Mouse (Mus musculus) CH12.LX (cell line): Measurements from ENCODE around the gene Fgfr2. TPM values are rescaled to one million over a fixed set of nuclear protein-coding genes. Genes with fewer than 3 reads are reported as not detected.

Experiments
- DNase-seq: peaks from one replicate; pipeline ENCODE4 v3.0.0-alpha.2; 2013; ENCODE audit errors: extremely low read depth
- H3K27ac ChIP-seq: 2 replicates; pipeline ENCODE4 v1.5.1; 2012; ENCODE audit warnings: low read depth, mild to moderate bottlenecking, control low read depth, moderate library complexity; ENCODE audit not compliant: insufficient read depth
- H3K27me3 ChIP-seq: replicated peaks from 2 replicates; pipeline ENCODE3; 2012; ENCODE audit warnings: inconsistent platforms
- H3K36me3 ChIP-seq, 2 experiments: replicated peaks in 1 of 2; 2 replicates each; pipeline versions ENCODE3 to v1.6.1; 2012; ENCODE audit warnings: inconsistent platforms in 1 of 2, low read length in 1 of 2, mild to moderate bottlenecking in 1 of 2, mixed read lengths in 1 of 2, moderate library complexity in 1 of 2; ENCODE audit not compliant: control insufficient read depth in 1 of 2, insufficient read depth in 1 of 2
- H3K4me1 ChIP-seq, 2 experiments: 2 replicates each; pipeline ENCODE4 v1.6.1; 2012; ENCODE audit warnings: inconsistent platforms in 1 of 2, moderate library complexity in 1 of 2; ENCODE audit not compliant: insufficient read depth in 2 of 2, control insufficient read depth in 1 of 2
- H3K4me2 ChIP-seq: 2 replicates; pipeline ENCODE4 v1.6.1; 2012; ENCODE audit warnings: low read depth, mild to moderate bottlenecking, control low read depth; ENCODE audit not compliant: poor library complexity, insufficient read depth, severe bottlenecking
- H3K4me3 ChIP-seq, 3 experiments: fragments of 150-350 bp in 1 of 3; sonication (generic) in 1 of 3; replicated peaks in 1 of 3; 2 replicates each; pipeline versions ENCODE3 to v1.5.1; 2011 to 2012; ENCODE audit warnings: low read depth in 2 of 3, low read length in 2 of 3, mild to moderate bottlenecking in 2 of 3, moderate library complexity in 2 of 3, control low read depth in 1 of 3, improper control_type of control experiment in 1 of 3, inconsistent platforms in 1 of 3, mixed read lengths in 1 of 3; ENCODE audit not compliant: poor library complexity in 1 of 3
- H3K79me2 ChIP-seq: replicated peaks from 2 replicates; pipeline ENCODE4 v1.6.1; 2012; ENCODE audit warnings: mild to moderate bottlenecking, moderate library complexity; ENCODE audit not compliant: control insufficient read depth, poor library complexity, insufficient read depth, severe bottlenecking; ENCODE audit errors: extremely low read depth
- H3K9ac ChIP-seq: 2 replicates; pipeline ENCODE4 v1.6.1; 2012; ENCODE audit warnings: low read depth, mild to moderate bottlenecking, control low read depth, moderate library complexity; ENCODE audit not compliant: insufficient read depth
- H3K9me3 ChIP-seq: replicated peaks from 2 replicates; pipeline ENCODE3; 2012; ENCODE audit warnings: low read length, inconsistent platforms, mixed read lengths
- CHD1 ChIP-seq: IDR thresholded peaks from 2 replicates; pipeline ENCODE4 v1.6.1; 2012; ENCODE audit warnings: low read depth, low read length, improper control_type of control experiment, inconsistent platforms
- CTCF ChIP-seq, 2 experiments: IDR thresholded peaks in 1 of 2; conservative IDR thresholded peaks in 1 of 2; 2 replicates each; pipeline ENCODE4 v1.5.1; 2011 to 2012; ENCODE audit warnings: low read depth in 2 of 2, low read length in 2 of 2, improper control_type of control experiment in 1 of 2, inconsistent platforms in 1 of 2, mild to moderate bottlenecking in 1 of 2, moderate library complexity in 1 of 2
- E2F4 ChIP-seq: IDR thresholded peaks from 2 replicates; pipeline ENCODE4 v1.6.1; 2011; ENCODE audit warnings: low read depth, low read length, improper control_type of control experiment; ENCODE audit not compliant: insufficient replicate concordance
- ELF1 ChIP-seq: IDR thresholded peaks from 2 replicates; pipeline ENCODE4 v1.6.1; 2014; ENCODE audit warnings: low read depth, mild to moderate bottlenecking, inconsistent platforms, low read length, improper control_type of control experiment
- HCFC1 ChIP-seq: IDR thresholded peaks from 2 replicates; pipeline ENCODE4 v1.6.1; 2012; ENCODE audit warnings: low read depth, mild to moderate bottlenecking, inconsistent platforms, low read length, improper control_type of control experiment
- IRF4 ChIP-seq: IDR thresholded peaks from 2 replicates; pipeline ENCODE4 v1.6.1; 2014; ENCODE audit warnings: low read depth, mild to moderate bottlenecking, inconsistent platforms, low read length, improper control_type of control experiment
- JUND ChIP-seq: conservative IDR thresholded peaks from 2 replicates; pipeline ENCODE4 v1.6.1; 2011; ENCODE audit warnings: low read depth, low read length, improper control_type of control experiment
- KAT2A ChIP-seq: IDR thresholded peaks from 2 replicates; pipeline ENCODE4 v1.6.1; 2012; ENCODE audit warnings: low read length, improper control_type of control experiment, inconsistent platforms; ENCODE audit not compliant: insufficient replicate concordance
- MAFK ChIP-seq: IDR thresholded peaks from 2 replicates; pipeline ENCODE4 v1.6.1; 2011; ENCODE audit warnings: low read length, improper control_type of control experiment; ENCODE audit not compliant: insufficient replicate concordance
- MAZ ChIP-seq: IDR thresholded peaks from 2 replicates; pipeline ENCODE4 v1.6.1; 2012; ENCODE audit warnings: low read depth, mild to moderate bottlenecking, inconsistent platforms, low read length, improper control_type of control experiment, moderate library complexity
- MEF2A ChIP-seq: IDR thresholded peaks from 2 replicates; pipeline ENCODE4 v1.6.1; 2014; ENCODE audit warnings: low read depth, mild to moderate bottlenecking, inconsistent platforms, low read length, improper control_type of control experiment, borderline replicate concordance
- MXI1 ChIP-seq: IDR thresholded peaks from 2 replicates; pipeline ENCODE4 v1.6.1; 2011; ENCODE audit warnings: mild to moderate bottlenecking, low read depth, low read length, improper control_type of control experiment
- NRF1 ChIP-seq: IDR thresholded peaks from 2 replicates; pipeline ENCODE4 v1.6.1; 2014; ENCODE audit warnings: low read depth, mild to moderate bottlenecking, inconsistent platforms, low read length, improper control_type of control experiment, moderate library complexity
- PAX5 ChIP-seq: IDR thresholded peaks from 2 replicates; pipeline ENCODE4 v1.6.1; 2012; ENCODE audit warnings: low read length, inconsistent platforms, mixed read lengths
- POLR2A ChIP-seq: IDR thresholded peaks from 2 replicates; pipeline ENCODE4 v1.6.1; 2011; ENCODE audit warnings: low read depth, mild to moderate bottlenecking, improper control_type of control experiment, low read length
- SIN3A ChIP-seq: IDR thresholded peaks from 2 replicates; pipeline ENCODE4 v1.6.1; 2012; ENCODE audit warnings: low read length, improper control_type of control experiment, inconsistent platforms
- SMC3 ChIP-seq: IDR thresholded peaks from 2 replicates; pipeline ENCODE4 v1.6.1; 2011; ENCODE audit warnings: low read depth, low read length, improper control_type of control experiment
- TBP ChIP-seq: conservative IDR thresholded peaks from 2 replicates; pipeline ENCODE4 v1.6.1; 2011; ENCODE audit warnings: low read depth, low read length, improper control_type of control experiment
- TCF12 ChIP-seq: IDR thresholded peaks from 2 replicates; pipeline ENCODE4 v1.6.1; 2014; ENCODE audit warnings: low read depth, mild to moderate bottlenecking, inconsistent platforms, low read length, improper control_type of control experiment
- UBTF ChIP-seq: IDR thresholded peaks from 2 replicates; pipeline ENCODE4 v1.6.1; 2012; ENCODE audit warnings: low read depth, mild to moderate bottlenecking, inconsistent platforms, low read length, improper control_type of control experiment, moderate library complexity
- USF1 ChIP-seq: IDR thresholded peaks from 2 replicates; pipeline ENCODE4 v1.6.1; 2014; ENCODE audit warnings: low read depth, mild to moderate bottlenecking, inconsistent platforms, low read length, improper control_type of control experiment
- USF2 ChIP-seq: conservative IDR thresholded peaks from 2 replicates; pipeline ENCODE4 v1.6.1; 2011; ENCODE audit warnings: low read depth, low read length, improper control_type of control experiment
- ZC3H11A ChIP-seq: IDR thresholded peaks from 2 replicates; pipeline ENCODE4 v1.6.1; 2012; ENCODE audit warnings: low read depth, mild to moderate bottlenecking, inconsistent platforms, low read length, improper control_type of control experiment
- ZKSCAN1 ChIP-seq: IDR thresholded peaks from 2 replicates; pipeline ENCODE4 v1.6.1; 2012; ENCODE audit warnings: low read depth, inconsistent platforms, low read length, improper control_type of control experiment, borderline replicate concordance
- ZNF384 ChIP-seq: IDR thresholded peaks from 2 replicates; pipeline ENCODE4 v1.6.1; 2012; ENCODE audit warnings: low read depth, low read length, improper control_type of control experiment, inconsistent platforms
- dilution Hi-C: fragments of 300-500 bp; cut with MboI; formaldehyde crosslinking; loops from 2 replicates; pipeline ENCODE4 v1.14.3; 2020; ENCODE audit warnings: low sequenced_read_pairs; ENCODE audit not compliant: extremely low pct_unique_long_range_greater_than_20kb, extremely low pct_ligation_motif_present
- in situ Hi-C: fragments of 300-500 bp; cut with MboI; formaldehyde crosslinking; loops from 3 replicates; pipeline ENCODE4 v1.14.3; 2019; ENCODE audit warnings: low sequenced_read_pairs, low pct_ligation_motif_present, low pct_unique_long_range_greater_than_20kb, mixed read lengths
- polyA plus RNA-seq: library from polyadenylated mRNA; unstranded; fragments of >175 nt; gene quantifications from 2 replicates; pipeline ENCODE4 v1.2.1, GENCODE M21; 2012; ENCODE audit warnings: low read depth; ENCODE audit not compliant: insufficient read length
- total RNA-seq, 2 experiments: library from RNA; depleted of rRNA; stranded (reverse); fragments of 300-350 nt in 1 of 2; fragments of >200 nt in 1 of 2; gene quantifications; 2 replicates each; pipeline ENCODE4 v1.2.3; 2012 to 2014

Gene Fgfr2
- total and polyA plus RNA-seq, 3 experiments: not detected

DNA sequence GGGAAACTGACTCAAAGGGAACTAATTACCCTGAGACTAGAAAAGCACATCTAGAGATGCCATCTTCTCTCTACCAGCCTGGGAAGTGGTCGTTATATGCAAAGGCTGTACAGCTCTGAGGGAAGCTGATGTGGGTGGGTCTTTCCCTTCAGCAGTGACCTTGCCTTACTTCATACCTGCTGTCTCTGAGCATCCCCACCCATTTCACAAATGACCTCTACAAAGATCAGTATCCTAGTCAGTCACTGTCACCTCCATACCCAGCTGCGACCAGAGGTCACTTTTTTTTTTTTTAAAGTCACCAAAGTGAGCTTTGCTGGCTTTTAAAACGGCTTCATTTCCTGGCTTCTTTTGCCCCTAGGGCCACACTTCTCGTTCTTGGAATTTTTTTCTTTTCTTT, 2869.9 kb downstream of the Fgfr2 start:
- no peak for DNase-seq
- Histone ChIP-seq H3K4me3 (no peak overlapping the region), H3K4me2 (no peak overlapping the region), H3K27ac (no peak overlapping the region), H3K4me1 (no peaks in the 10 kb centered on the region), H3K79me2 (no peaks in the 10 kb centered on the region), H3K36me3 (no peaks in the 10 kb centered on the region), H3K9me3 (no peaks in the 10 kb centered on the region), H3K9ac (no peak overlapping the region), H3K27me3 (peaks cover 91% of the 10 kb centered on the region)
- in situ Hi-C loops (no loop called here), dilution Hi-C loops (no loop called here)
- TF ChIP-seq NRF1 (no peak), ELF1 (no peak), SIN3A (no peak), MAZ (no peak), MAFK (no peak), USF1 (no peak), ZC3H11A (no peak), MXI1 (no peak), MEF2A (no peak), KAT2A (no peak), ZNF384 (no peak), ZKSCAN1 (no peak)

GRCm38 (mm10) chr7:130251936-130252523, 2871.1 kb downstream of the Fgfr2 start:
- dilution Hi-C loops: no loop called here
- H3K27me3 ChIP-seq: peaks cover 95% of the 10 kb centered on the region
- no peak for TF ChIP-seq SMC3
- no peak for TF ChIP-seq TCF12
- no peak for TF ChIP-seq ELF1
- no peak for TF ChIP-seq CTCF (conservative IDR thresholded peaks at IDR 0.05 in 1 of 2, IDR thresholded peaks at IDR 0.05 in 1 of 2; ENCODE audit: low read depth in 2 of 2, low read length in 2 of 2)
- TF ChIP-seq CHD1: no peak
- no peak for TF ChIP-seq MAFK
- TF ChIP-seq E2F4: no peak
- TF ChIP-seq NRF1: no peak
- TF ChIP-seq TBP: no peak
- no peak for TF ChIP-seq HCFC1
- TF ChIP-seq UBTF: no peak
- TF ChIP-seq ZNF384: no peak
- no peak for TF ChIP-seq KAT2A
- no peak for TF ChIP-seq SIN3A
- TF ChIP-seq IRF4: no peak
- no peak for TF ChIP-seq USF2
- TF ChIP-seq POLR2A: no peak
- no peak for TF ChIP-seq JUND
- TF ChIP-seq MXI1: no peak
- no peak for TF ChIP-seq PAX5
- H3K36me3 ChIP-seq: no peaks in the 10 kb centered on the region
- H3K27ac ChIP-seq: no peak overlapping the region
- H3K9me3 ChIP-seq: no peaks in the 10 kb centered on the region
- H3K79me2 ChIP-seq: no peaks in the 10 kb centered on the region
- no peak overlapping the region for H3K9ac ChIP-seq
- no peak for DNase-seq
- in situ Hi-C loops: no loop called here
- H3K4me2 ChIP-seq: no peak overlapping the region
- H3K4me1 ChIP-seq: no peaks in the 10 kb centered on the region
- no peak overlapping the region for H3K4me3 ChIP-seq
